Mouse (Mus musculus) heart, adult 2 months (tissue): ENCODE measurements around the gene Zfhx3.

Source experiments
- CTCF ChIP-seq: fragments of 200-600 bp; IDR thresholded peaks from 2 replicates; pipeline ENCODE4 v1.8.1; 2022; ENCODE audit warnings: antibody characterized with exemption, mild to moderate bottlenecking, moderate library complexity
- EP300 ChIP-seq: fragments of 200-500 bp; IDR thresholded peaks from 2 replicates; pipeline ENCODE4 v1.6.1; 2011; ENCODE audit warnings: low read depth, low read length, control low read depth; ENCODE audit not compliant: insufficient read depth
- POLR2A ChIP-seq: fragments of 200-500 bp; IDR thresholded peaks from 2 replicates; pipeline ENCODE4 v1.6.1; 2011; ENCODE audit warnings: mild to moderate bottlenecking, low read depth, low read length, control low read depth; ENCODE audit not compliant: insufficient read depth

DNA sequence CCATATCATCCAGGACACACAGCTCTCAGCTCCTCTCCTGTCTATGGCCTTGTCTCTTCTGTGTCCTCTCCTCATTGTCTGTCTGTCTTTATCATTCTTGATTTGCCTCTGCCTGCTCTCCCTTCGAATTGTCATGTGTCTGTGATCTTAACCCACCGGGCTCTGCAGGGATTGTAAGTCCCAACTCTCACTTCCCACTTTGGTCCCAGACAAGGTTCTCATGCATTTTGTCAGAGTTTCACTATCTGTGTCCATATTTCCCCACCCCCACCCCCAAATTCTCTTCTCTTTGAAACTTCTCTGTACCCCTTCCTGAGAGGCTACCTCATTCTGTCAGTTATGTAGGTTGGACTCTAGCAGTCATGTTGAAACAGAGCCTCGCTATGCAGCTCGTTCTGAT is 579.6 kb downstream of the Zfhx3 start:
- TF ChIP-seq POLR2A (no peak), EP300 (no peak), CTCF (no peak)
